Mouse (Mus musculus) kidney, postnatal 0 days (tissue): ENCODE measurements around the gene Tigd3. TPM values are rescaled to one million over a fixed set of nuclear protein-coding genes. Genes with fewer than 3 reads are reported as not detected.

ENCODE experiments used
- ATAC-seq: fragments of 200-750 bp; cut with Nextera tagmentation; replicated peaks from 2 replicates; pipeline ENCODE4 v1.8.0; 2017; ENCODE audit warnings: low read depth, moderate number of reproducible peaks, moderate TSS enrichment, moderate library complexity; ENCODE audit not compliant: low FRiP score
- DNase-seq: peaks from one replicate; pipeline ENCODE4 v3.0.0-alpha.2; 2016; ENCODE audit warnings: low spot score
- H3K27ac ChIP-seq: fragments of 300-500 bp; sonication (generic); 2 replicates; pipeline ENCODE4 v1.5.1; 2014; ENCODE audit warnings: mild to moderate bottlenecking
- H3K27me3 ChIP-seq: fragments of 300-500 bp; sonication (generic); 2 replicates; pipeline ENCODE4 v1.6.1; 2014; ENCODE audit warnings: low read length, mixed read lengths; ENCODE audit not compliant: insufficient read depth
- H3K36me3 ChIP-seq: fragments of 300-500 bp; sonication (generic); 2 replicates; pipeline ENCODE4 v1.6.1; 2014; ENCODE audit warnings: low read length, mixed read lengths; ENCODE audit not compliant: insufficient read depth
- H3K4me1 ChIP-seq: fragments of 300-500 bp; sonication (generic); replicated peaks from 2 replicates; pipeline ENCODE4 v1.6.1; 2014; ENCODE audit warnings: antibody characterized with exemption, low read length, mixed read lengths; ENCODE audit not compliant: insufficient read depth
- H3K4me2 ChIP-seq: fragments of 300-500 bp; sonication (generic); 2 replicates; pipeline ENCODE4 v1.6.1; 2014; ENCODE audit warnings: mild to moderate bottlenecking, low read length, moderate library complexity, mixed read lengths
- H3K4me3 ChIP-seq: fragments of 300-500 bp; sonication (generic); replicated peaks from 2 replicates; pipeline ENCODE4 v1.5.1; 2014; ENCODE audit warnings: low read depth, low read length
- H3K9ac ChIP-seq: fragments of 300-500 bp; sonication (generic); 2 replicates; pipeline ENCODE4 v1.6.1; 2014; ENCODE audit warnings: low read depth, low read length
- H3K9me3 ChIP-seq: fragments of 300-500 bp; sonication (generic); replicated peaks from 2 replicates; pipeline ENCODE4 v1.6.1; 2016; ENCODE audit warnings: low read length, inconsistent platforms, mixed read lengths
- CTCF ChIP-seq: IDR thresholded peaks from 2 replicates; pipeline ENCODE4 v1.5.1; 2016; ENCODE audit warnings: antibody characterized with exemption, low read depth, mild to moderate bottlenecking, moderate library complexity
- WGBS: fragments of 180-500 bp; shearing (Covaris S2); extraction: QIAGEN DNeasy Blood & Tissue Kit; methylation state at CpG from one replicate; pipeline ENCODE4 v1.1.7; 2014; 5-methylcytosine and 5-hydroxymethylcytosine counted together
- polyA plus RNA-seq: library from polyadenylated mRNA; unstranded; fragments of >200 nt; fragmentation: Nextera tagmentation; extraction: Ambion mirVana; gene quantifications from 2 replicates; pipeline ENCODE4 v1.2.1, GENCODE M21; 2015

The Tigd3 gene
- polyA plus RNA-seq, 1 experiment from 2014 or later, result 2.9 TPM

GRCm38 (mm10) chr19:5844831-5845318 is 49.1 kb downstream of the Tigd3 start:
- Histone ChIP-seq H3K27ac (peak overlapping the region; percentile 98), H3K9me3 (no peaks in the 10 kb centered on the region), H3K9ac (peak overlapping the region; percentile 76), H3K36me3 (no peaks in the 10 kb centered on the region), H3K4me1 (peaks cover 57% of the 10 kb centered on the region), H3K4me3 (peak overlapping the region; percentile 65), H3K27me3 (no peaks in the 10 kb centered on the region), H3K4me2 (peak overlapping the region; percentile 66)
- DNase-seq, result no peak
- WGBS, result 43% methylated on average over 12 of the region's 12 CpGs
- TF ChIP-seq CTCF, result no peak
- no peak for ATAC-seq

GRCm38 (mm10) chr19:5843781-5844691 is 49.9 kb downstream of the Tigd3 start:
- Histone ChIP-seq H3K36me3 (no peaks in the 10 kb centered on the region), H3K4me1 (peaks cover 48% of the 10 kb centered on the region), H3K9me3 (no peaks in the 10 kb centered on the region), H3K9ac (peak overlapping the region; percentile 76), H3K4me3 (peak overlapping the region; percentile 65), H3K27ac (peak overlapping the region; percentile 98), H3K4me2 (peak overlapping the region; percentile 66), H3K27me3 (no peaks in the 10 kb centered on the region)
- ATAC-seq (no peak), DNase-seq (no peak)
- 53% methylated on average over 30 of the region's 30 CpGs for WGBS
- no peak for TF ChIP-seq CTCF

- no peak for ATAC-seq
- no peak for DNase-seq
- Histone ChIP-seq H3K4me3 (peak overlapping the region; percentile 65), H3K9ac (peak overlapping the region; percentile 76), H3K4me1 (peaks cover 39% of the 10 kb centered on the region), H3K9me3 (no peaks in the 10 kb centered on the region), H3K27me3 (no peaks in the 10 kb centered on the region), H3K4me2 (peak overlapping the region; percentile 66), H3K27ac (peak overlapping the region; percentile 98), H3K36me3 (no peaks in the 10 kb centered on the region)
- 63% methylated on average over 9 of the region's 9 CpGs for WGBS
- no peak for TF ChIP-seq CTCF
Observed at GRCm38 (mm10) chr19:5842785-5843730, 50.9 kb downstream of the Tigd3 start.

GRCm38 (mm10) chr19:5841999-5842784 is 51.8 kb downstream of the Tigd3 start:
- peaks cover 30% of the 10 kb centered on the region for H3K4me1 ChIP-seq
- H3K9ac ChIP-seq, result peak overlapping the region; percentile 76
- H3K4me3 ChIP-seq, result peak overlapping the region; percentile 65
- H3K27me3 ChIP-seq, result no peaks in the 10 kb centered on the region
- peak overlapping the region; percentile 66 for H3K4me2 ChIP-seq
- DNase-seq, result peak; percentile 71
- no peak for TF ChIP-seq CTCF
- H3K36me3 ChIP-seq, result no peaks in the 10 kb centered on the region
- H3K27ac ChIP-seq, result peak overlapping the region; percentile 98
- WGBS, result 36% methylated on average over 5 of the region's 5 CpGs
- ATAC-seq, result no peak
- no peaks in the 10 kb centered on the region for H3K9me3 ChIP-seq

GRCm38 (mm10) chr19:5841389-5841946 is 52.5 kb downstream of the Tigd3 start:
- Histone ChIP-seq H3K9me3 (no peaks in the 10 kb centered on the region), H3K4me1 (peaks cover 30% of the 10 kb centered on the region), H3K9ac (peak overlapping the region; percentile 76), H3K27ac (peak overlapping the region; percentile 98), H3K27me3 (no peaks in the 10 kb centered on the region), H3K36me3 (no peaks in the 10 kb centered on the region), H3K4me2 (peak overlapping the region; percentile 66), H3K4me3 (peak overlapping the region; percentile 65; the same call in 1 of the 2 replicates)
- WGBS, result 50% methylated on average over 4 of the region's 4 CpGs
- no peak for DNase-seq
- TF ChIP-seq CTCF, result no peak
- ATAC-seq, result no peak

Other genes with a start within 250 kb of the Tigd3 start
- gene Sipa1, start 230.4 kb downstream of the Tigd3 start, polyA plus RNA-seq, result 22.5 and 26.2 TPM in 2 replicates
- gene Map3k11, start 205.4 kb downstream of the Tigd3 start, polyA plus RNA-seq, result 35.4 and 39.8 TPM in 2 replicates
- 14.8 and 15.0 TPM in 2 replicates for gene Pcnx3, start 205.2 kb downstream of the Tigd3 start, polyA plus RNA-seq
- gene Kcnk7, start 189.8 kb downstream of the Tigd3 start, polyA plus RNA-seq, result 0.32 and 0.33 TPM in 2 replicates
- gene Ehbp1l1, start 167.8 kb downstream of the Tigd3 start, polyA plus RNA-seq, result 14.3 and 15.0 TPM in 2 replicates
- 91.0 and 92.7 TPM in 2 replicates for gene Fam89b, start 164.5 kb downstream of the Tigd3 start, polyA plus RNA-seq
- 22.3 and 23.9 TPM in 2 replicates for gene Ltbp3, start 153.2 kb downstream of the Tigd3 start, polyA plus RNA-seq
- 63.5 and 65.1 TPM in 2 replicates for gene Scyl1, start 122.7 kb downstream of the Tigd3 start, polyA plus RNA-seq
- 31.6 and 35.9 TPM in 2 replicates for gene Frmd8, start 18.9 kb downstream of the Tigd3 start, polyA plus RNA-seq
- gene Slc25a45, start 16.3 kb downstream of the Tigd3 start, polyA plus RNA-seq, result 19.9 and 24.5 TPM in 2 replicates
- 108 and 109 TPM in 2 replicates for gene Dpf2, start 18.9 kb upstream of the Tigd3 start, polyA plus RNA-seq
- 13.2 and 14.2 TPM in 2 replicates for gene Cdc42ep2, start 30.7 kb upstream of the Tigd3 start, polyA plus RNA-seq
- 39.8 and 40.6 TPM in 2 replicates for gene Pola2, start 70.1 kb upstream of the Tigd3 start, polyA plus RNA-seq
- not detected in 2 replicates for gene Slc22a20, start 92.0 kb upstream of the Tigd3 start, polyA plus RNA-seq
- 12.9 and 13.5 TPM in 2 replicates for gene Capn1, start 121.7 kb upstream of the Tigd3 start, polyA plus RNA-seq
- 25.0 and 26.8 TPM in 2 replicates for gene Syvn1, start 152.4 kb upstream of the Tigd3 start, polyA plus RNA-seq
- 66.2 and 69.0 TPM in 2 replicates for gene Mrpl49, start 163.6 kb upstream of the Tigd3 start, polyA plus RNA-seq
- 940 and 1,050 TPM in 2 replicates for gene Fau, start 163.7 kb upstream of the Tigd3 start, polyA plus RNA-seq
- gene Znhit2, start 167.0 kb upstream of the Tigd3 start, polyA plus RNA-seq, result 42.3 and 47.6 TPM in 2 replicates
- 17.0 and 19.1 TPM in 2 replicates for gene Tm7sf2, start 174.2 kb upstream of the Tigd3 start, polyA plus RNA-seq
- 57.8 and 61.4 TPM in 2 replicates for gene Vps51, start 183.1 kb upstream of the Tigd3 start, polyA plus RNA-seq
- not detected in 2 replicates for gene Tmem262, start 185.9 kb upstream of the Tigd3 start, polyA plus RNA-seq
- 0.70 and 0.84 TPM in 2 replicates for gene Gm28374, start 188.1 kb upstream of the Tigd3 start, polyA plus RNA-seq
- 71.7 and 74.3 TPM in 2 replicates for gene Zfpl1, start 190.8 kb upstream of the Tigd3 start, polyA plus RNA-seq
- 16.1 and 19.4 TPM in 2 replicates for gene Cdca5, start 190.8 kb upstream of the Tigd3 start, polyA plus RNA-seq
- 0.17 TPM in 1 of 2 replicates, not detected in the other for gene AC131692.1, start 200.3 kb upstream of the Tigd3 start, polyA plus RNA-seq
- gene Naaladl1, start 211.6 kb upstream of the Tigd3 start, polyA plus RNA-seq, result 0.17 TPM in 2 replicates
- gene Sac3d1, start 224.5 kb upstream of the Tigd3 start, polyA plus RNA-seq, result 32.0 and 35.9 TPM in 2 replicates
- gene Snx15, start 234.2 kb upstream of the Tigd3 start, polyA plus RNA-seq, result 26.5 and 30.0 TPM in 2 replicates
- 0.38 and 0.49 TPM in 2 replicates for gene Batf2, start 246.8 kb upstream of the Tigd3 start, polyA plus RNA-seq
- 96.1 and 103 TPM in 2 replicates for gene Arl2, start 247.4 kb upstream of the Tigd3 start, polyA plus RNA-seq